Mouse (Mus musculus) thymus, adult 2 months (tissue): ENCODE measurements around the gene Rbm7.

Experiments used
- CTCF ChIP-seq: fragments of 200-500 bp; IDR thresholded peaks from 2 replicates; pipeline ENCODE4 v1.5.1; 2012; ENCODE audit warnings: mild to moderate bottlenecking, control low read depth, low read length, moderate library complexity, borderline replicate concordance; ENCODE audit not compliant: control insufficient read depth, poor library complexity, insufficient read depth; ENCODE audit errors: extremely low read depth
- POLR2A ChIP-seq: fragments of 200-500 bp; IDR thresholded peaks from 2 replicates; pipeline ENCODE4 v1.6.1; 2012; ENCODE audit warnings: mild to moderate bottlenecking, low read length, control low read depth, moderate library complexity; ENCODE audit not compliant: control insufficient read depth, poor library complexity, insufficient read depth; ENCODE audit errors: extremely low read depth

- no peak for TF ChIP-seq CTCF
- no peak for TF ChIP-seq POLR2A
Observed at GRCm38 (mm10) chr9:48536414-48536813, 41.3 kb upstream of the Rbm7 start.
